Mouse (Mus musculus) right cerebral cortex, postnatal 14 days (tissue): ENCODE measurements at regions not wholly inside any gene's neighbourhood (a gene's known extent, or its start where the extent isn't known, plus 50 kb on each side); places are given as distances from the start of the nearest gene placed in this dataset.

Experiments used
- DNase-seq: peaks from one replicate; pipeline ENCODE4 v3.0.0; 2022

GRCm38 (mm10) chr9:101348771-101349170, 97.2 kb upstream of the Ppp2r3a start:
- DNase-seq = no peak

DNA sequence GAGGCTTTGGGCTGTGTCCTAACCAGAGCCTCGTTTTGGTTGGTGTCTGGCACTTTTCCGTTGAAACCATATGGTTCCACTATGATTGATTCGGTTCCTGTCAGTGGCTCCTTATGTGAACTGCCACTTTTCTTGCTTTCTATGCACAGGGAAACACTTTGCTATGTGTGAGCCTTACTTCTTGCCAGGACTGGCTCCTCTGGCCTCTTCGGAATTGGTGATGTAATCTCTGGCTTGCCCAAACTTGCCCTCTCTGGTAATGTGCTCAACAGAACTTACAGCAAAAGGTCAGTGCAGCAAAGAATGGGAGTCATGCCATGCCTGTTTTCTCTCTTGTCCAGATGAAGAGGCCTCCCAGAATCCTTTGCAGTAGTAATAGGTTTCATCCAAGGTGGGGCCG, 91.3 kb upstream of the Ppp2r3a start:
- no peak for DNase-seq

DNA sequence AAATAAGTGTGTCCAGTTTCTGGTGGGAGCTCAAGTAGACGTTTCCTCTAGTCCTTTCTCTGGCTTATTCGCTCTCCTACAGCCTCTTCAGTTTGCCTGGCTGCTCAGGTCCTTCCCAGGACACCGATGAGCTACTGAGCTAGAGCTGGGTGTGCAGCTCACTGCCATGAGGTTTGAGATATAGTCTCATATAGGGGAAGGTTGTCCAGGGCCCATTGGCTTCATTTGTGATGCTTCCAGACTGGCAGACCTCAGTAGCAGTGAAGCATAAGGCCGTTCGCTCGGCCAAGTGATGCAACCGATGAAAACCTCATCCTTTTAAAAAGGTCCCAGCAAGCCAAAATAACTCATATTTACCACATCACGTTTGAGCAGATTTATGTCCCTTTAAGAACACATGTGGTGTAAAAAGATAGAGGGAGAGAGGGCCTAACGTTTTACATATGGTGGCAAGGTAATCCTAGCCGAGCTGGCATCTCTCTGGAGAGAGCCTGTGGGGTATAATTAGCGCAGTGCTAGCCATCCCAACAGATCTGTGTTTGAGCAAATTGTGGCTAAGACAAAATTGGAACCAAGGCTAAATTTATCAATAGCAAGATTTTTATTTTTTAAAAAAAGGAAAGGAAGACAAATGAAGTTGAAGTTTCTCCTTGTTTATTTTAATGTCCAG, 89.3 kb upstream of the Ppp2r3a start:
- no peak for DNase-seq

DNA sequence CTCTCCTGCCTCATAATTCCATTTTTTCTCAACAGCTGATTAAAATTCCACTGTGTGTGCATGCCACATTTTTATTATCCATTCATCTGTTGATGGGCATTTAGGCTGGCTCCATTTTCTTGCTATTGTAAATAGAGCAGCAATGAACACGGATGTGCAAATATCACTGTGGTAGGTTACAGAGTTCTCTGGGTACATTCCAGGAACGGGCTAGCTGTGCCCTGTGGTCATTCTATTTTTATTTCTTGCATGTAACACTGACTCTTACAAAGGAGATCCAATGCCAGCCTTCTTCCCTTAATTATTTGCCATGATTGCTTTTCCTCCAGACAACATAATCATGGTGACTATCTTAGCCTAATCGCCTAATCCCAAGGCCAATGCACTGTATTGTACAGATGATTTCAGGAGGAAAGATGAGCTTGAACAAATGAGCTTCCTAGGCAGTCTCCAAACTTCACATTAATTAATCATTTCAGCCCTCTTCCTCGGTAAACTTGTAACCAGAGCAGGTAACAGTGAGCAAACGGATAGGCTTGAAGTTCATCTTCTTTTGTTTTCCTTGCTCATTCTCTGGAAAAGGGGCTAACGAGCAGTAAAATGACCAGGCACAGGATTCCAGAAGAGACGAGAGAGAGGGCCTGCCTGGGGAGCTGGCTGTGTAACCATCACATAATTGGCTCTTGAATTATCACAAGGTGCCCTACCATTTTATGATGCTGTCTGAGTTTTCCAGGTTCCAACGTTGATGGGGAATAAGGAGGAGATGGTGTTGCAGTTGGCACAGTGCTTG, 77.6 kb upstream of the Ppp2r3a start:
- DNase-seq = no peak

DNA sequence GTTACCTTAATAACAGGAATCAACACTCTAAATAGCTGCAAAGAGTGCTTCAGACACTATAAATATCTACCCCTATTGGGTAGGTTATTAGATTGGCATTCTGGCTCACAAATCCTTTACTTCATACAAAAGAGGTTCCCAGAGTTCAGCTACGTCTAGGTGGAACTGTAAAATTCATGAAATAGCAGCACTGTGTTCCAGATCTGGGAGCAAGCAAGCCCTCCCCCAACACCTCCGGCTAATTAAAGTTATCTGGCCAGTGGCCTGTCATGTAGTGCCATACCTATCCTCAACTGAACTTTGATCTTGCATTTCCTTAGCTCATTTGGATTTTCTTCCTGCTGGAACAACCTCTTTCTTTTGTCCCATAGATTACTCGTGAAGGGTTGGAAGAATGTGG, 75.4 kb upstream of the Ppp2r3a start:
- no peak for DNase-seq

DNA sequence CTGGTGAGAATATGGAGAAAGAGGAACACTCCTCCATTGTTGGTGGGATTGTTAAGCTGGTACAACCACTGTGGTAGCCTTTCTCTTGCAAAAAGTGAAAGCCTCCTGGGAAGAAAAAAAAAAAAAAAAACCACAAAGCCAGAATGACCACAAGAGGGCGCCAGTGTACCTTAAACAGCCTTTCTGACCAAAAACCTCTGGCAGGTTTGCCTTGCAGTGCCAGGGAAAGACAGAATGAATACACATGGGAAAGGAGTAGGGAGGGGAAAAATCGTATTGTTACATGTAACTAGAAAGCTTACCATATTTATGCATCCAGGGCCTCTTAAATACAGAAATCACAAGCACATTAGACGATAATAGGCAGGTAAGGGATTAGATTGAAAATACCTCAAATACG, 62.4 kb upstream of the Ppp2r3a start:
- peak; percentile 74 for DNase-seq

DNA sequence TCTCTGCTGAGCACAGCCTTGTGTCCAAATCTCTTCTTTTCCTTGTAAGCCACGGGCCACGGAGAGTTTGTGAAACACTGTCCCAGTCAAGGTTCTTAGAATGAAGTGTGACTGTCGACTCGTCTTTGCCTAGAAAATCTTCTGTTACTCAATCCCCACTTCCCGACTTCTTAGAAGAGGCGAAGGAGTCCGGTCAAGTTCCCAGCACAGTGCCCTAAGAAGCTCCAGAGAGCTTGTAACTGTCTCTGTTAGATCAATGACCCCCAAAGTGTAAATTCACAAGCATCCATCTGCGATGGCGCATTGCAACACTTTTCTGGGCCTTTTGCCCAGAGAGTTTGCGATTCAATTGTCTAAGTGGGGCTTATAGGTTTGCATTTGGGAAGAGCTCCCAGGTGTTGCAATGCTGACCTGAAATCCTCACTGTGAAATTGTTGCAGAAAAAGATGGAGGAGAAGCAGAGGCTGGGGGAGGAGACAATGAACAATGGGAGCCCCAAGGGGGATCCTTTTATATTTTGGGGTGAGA, 54.9 kb upstream of the Ppp2r3a start:
- no peak for DNase-seq

- no peak for DNase-seq
Observed at GRCm38 (mm10) chr9:101305730-101306129, 54.1 kb upstream of the Ppp2r3a start.
